Mouse (Mus musculus) embryo, embryonic 11 days (tissue): ENCODE results near the gene Rab13.
A peak's percentile ranks its signal among the peaks of the same experiment; 100 is the strongest.

Source experiments
- DNase-seq: peaks from one replicate; pipeline ENCODE4 v3.0.0-alpha.2; 2015

Rab13 gene

DNA sequence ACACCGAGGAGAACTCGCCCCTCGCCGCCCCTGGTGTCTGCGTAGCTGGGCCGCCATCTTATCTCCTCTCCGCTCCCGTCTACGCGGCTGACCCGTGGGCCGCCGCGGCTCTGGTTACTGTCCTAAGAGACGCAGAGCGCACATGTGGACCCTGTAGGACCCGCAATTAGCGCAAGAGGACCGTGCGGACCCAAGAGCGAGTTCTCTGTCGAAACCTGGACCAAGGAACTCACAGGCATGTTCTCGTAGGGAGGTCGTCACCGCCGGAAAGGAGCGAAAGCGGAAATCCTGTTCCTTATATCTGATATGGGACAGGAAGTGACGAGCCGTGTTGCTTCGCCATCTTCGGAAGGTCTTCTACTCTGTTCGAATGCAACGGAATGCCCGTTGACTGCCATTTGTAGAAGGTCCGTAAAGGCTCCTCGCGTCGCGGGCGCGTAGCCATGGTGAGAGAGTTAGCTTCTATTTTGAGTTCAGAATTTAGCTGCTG lies at the start of gene Rab13, which contains the start of gene Rps27:
TSS of gene Rab13 (plus strand) at position 319 of the 490 bp plus-strand sequence.
TSS of gene Rps27 (minus strand) at position 275 of the 490 bp plus-strand sequence.
- peak; percentile 96 for DNase-seq

DNA sequence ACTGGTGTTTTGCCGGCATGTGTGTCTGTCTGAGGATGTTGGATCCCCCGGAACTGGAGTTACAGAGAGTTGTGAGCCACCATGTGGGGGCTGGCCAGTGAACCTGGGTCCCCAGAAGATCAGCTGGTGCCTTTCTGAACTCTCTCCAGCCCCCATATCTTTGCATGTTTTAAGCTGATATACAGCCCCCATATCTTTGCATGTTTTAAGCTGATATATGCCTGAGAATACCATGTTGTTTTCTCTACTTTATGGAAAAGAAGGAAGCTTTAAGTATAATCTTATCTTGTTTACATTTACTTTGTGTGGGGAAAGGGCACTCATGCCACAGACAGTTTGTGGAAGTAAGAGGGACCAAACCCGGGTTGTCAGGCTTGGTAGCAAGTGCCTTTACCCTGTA lies 33.9 kb upstream of the Rab13 start:
- no peak for DNase-seq

DNA sequence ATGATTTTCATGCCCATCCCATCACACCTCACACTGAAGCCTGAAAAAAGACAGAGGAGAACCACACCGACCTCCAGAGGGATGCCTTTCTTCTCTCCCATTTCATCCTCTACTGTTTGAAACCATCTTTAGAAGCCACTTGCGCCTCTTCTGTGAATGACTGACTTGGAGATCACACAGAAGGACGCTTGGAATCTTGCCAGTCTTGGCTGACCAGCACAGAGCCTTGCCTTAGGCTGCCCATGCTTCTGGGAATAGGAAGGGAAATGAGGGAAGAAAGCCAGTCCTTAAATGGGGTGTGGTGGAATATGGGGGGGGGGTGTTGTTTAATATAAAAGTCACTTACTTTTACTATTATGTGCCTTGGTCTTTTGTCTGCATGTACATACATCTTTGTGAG lies 29.9 kb upstream of the Rab13 start:
- no peak for DNase-seq

DNA sequence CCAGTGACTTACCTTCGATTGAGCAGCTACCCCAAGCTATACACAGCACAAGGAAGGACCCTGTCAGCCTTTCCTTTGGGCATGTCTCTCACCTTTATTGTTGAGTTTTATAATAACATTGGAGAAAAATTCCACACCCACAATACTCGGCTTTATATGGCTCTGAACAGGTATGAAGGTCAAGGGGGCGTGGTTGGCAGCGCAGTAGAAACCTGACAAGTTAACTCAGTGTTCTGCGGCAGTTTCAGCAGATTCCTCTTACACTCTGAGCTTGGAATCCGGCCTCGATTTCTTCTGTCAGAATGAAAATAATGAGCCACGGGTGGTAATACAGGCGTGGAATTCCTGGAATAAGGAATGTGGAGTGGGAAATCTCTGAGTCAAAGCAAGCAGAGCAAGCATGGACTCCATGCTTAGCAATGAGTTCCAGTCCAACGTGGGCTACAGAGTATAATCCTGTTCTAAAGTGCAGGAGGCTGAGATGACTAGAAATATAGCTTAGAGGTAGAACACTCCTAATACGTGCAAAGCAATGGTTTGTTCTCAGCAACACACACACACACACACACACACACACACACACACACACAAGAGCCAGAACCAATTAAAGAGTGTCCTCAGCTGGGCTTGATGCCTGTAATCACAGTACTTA lies 22.5 kb upstream of the Rab13 start:
- no peak for DNase-seq

DNA sequence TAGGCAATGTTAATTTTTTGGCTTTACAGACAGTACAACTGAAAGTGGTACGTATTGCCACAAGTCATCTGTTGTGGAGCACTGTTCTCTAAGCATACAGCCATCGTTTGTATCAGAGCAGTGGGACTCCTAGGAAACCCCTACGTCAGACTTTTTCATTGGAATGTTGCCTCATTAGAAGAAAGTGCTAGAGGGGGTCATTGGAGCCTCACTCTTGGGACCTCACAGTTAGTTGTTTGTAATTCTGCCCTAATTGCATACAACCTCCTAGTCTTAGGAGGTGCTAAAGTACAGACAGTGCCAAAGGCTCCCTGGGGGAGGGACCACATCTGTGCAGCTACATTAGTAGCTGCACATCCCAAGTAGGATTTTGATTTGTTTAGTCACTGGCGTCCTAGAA lies 18.7 kb upstream of the Rab13 start:
- no peak for DNase-seq

DNA sequence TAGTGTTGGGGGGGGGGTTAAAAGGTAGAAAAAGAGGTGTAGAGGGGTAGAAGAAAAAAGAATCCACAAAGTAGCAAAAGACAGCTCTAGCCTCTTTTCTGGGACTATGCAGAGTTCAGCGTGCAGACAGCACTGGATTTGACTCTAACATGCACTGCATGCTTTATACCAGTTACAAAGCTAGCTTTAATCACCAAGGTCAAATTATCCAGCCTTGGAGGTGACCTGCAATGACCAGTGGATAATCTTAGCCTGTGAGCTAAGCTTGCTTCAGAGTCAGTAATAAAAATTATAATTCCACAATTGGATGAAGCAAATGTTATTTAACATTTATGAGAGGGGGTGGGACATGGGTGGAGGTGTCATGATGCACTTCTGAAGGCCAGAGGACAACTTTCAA lies 17.9 kb upstream of the Rab13 start:
- DNase-seq, result no peak

DNA sequence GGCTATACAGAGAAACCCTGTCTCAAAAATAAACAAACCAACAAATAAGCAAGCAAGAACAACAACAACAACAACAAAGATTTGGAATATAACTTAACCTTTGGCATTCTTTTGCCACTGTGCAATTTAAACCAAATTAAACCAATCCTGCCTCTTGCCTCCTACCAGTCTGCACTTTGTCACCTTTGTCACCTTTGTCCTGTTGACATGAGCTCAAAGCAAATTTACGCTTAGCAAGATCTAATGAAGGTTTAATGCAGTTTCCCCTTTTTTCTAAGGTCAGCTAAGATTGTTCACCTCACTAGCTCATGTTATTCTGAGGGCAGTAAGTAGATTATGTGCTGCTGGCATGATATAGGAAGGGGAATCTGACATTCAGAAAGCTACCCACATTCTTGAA lies 15.9 kb upstream of the Rab13 start:
- no peak for DNase-seq

DNA sequence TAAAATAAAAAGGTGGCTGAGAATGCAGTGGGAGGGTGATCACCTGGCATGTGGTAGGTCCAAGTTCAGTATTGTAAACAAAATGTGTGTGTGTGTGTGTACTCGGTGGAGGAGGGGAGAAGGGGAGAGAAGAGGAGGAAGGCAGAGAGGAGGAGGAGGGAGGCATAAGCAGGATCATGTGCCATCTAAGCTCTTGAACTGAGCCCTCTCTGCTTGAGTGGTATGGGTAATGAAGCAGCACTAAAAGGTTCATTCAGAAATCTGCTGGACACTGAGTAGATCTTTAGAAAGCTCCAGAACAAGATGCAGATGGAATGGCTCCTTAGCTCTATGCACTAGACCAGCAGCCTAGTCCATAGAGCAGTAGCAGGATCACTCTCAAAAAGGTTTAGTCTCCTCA lies 10.6 kb upstream of the Rab13 start:
- no peak for DNase-seq

DNA sequence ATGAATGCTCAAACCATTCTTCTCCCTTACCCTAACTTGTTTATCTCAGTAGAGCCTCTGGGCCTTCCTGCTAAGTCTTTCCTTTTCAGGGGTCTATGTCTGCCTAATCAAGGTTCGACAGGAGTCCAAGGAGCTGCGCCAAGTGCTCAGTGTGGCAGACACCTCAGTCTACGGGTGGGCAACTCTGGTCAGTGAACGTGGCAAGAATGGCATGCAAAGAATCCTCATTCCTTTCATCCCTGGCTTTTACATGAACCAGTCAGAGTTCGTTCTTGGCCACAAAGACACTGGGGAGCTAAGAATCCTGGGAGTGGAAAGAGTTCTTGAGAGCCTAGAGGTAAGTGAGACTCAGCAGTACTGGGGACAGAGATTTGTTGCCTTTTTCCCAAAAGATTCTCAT lies 9.9 kb upstream of the Rab13 start:
- no peak for DNase-seq

DNA sequence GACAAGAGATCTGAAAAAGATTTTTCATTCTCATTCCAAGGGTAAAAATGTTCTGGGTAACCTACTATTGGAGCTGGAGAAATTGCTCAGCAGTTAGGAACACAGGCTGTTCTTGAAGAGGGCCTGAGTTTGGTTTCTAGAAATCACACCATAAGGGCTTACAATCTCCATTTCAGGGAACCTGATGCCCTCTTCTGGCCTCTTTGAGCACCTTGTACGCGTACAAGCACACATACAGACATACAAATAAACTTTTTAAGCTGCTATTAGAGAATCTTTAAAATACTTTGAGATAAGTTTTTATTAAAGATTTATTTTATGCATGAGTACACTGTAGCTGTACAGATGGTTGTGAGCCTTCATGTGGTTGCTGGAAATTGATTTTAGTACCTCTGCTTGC lies 8.9 kb upstream of the Rab13 start:
- DNase-seq, result no peak

DNA sequence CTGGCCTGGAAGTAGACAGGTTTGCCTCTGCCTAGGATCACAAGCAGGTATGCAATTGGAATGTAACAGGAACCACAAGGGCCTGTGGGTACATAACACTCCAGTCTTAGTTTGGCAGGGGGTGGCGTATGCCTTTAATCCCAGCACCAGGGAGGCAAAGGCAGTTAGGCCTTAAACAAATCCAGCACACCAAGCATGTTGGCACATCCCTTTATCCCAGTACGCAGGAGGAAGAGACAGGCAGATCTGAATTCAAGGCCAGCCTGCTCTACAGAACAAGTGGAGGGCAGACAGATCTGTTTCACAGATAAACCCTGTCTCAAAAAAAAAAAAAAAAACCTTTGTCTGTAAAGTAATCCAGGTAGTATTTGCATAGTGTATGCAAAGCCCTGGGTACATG lies 4.8 kb upstream of the Rab13 start:
- no peak for DNase-seq

DNA sequence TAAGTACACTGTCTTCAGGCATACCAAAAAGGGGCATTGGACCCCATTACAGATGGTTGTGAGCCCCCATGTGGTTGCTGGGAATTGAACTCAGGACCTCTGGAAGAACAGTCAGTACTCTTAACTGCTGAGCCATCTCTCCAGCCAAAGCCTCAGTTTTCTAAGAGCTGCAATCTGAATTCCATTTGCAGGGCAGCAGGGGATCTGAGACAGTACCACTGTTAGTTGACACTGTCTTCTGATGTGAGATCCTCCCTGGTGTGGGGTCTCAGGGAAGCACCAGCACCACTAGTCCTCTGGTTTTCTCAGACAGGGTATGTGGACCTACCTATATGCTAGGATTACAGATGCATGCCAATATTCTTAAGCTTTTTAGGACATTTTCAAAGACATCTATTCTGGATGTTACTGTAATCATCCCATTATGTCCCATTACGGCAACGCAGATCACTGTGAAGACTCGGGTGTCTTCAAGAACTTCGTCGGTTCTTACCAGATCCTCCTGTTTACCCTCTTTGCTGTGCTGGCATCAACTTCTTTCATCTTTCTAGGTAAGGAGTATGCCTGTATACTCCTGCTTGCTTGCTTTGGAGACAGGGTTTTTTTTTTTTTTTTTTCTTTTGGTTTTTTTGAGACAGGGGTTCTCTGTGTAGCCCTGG lies 3.5 kb upstream of the Rab13 start:
- DNase-seq, result no peak

DNA sequence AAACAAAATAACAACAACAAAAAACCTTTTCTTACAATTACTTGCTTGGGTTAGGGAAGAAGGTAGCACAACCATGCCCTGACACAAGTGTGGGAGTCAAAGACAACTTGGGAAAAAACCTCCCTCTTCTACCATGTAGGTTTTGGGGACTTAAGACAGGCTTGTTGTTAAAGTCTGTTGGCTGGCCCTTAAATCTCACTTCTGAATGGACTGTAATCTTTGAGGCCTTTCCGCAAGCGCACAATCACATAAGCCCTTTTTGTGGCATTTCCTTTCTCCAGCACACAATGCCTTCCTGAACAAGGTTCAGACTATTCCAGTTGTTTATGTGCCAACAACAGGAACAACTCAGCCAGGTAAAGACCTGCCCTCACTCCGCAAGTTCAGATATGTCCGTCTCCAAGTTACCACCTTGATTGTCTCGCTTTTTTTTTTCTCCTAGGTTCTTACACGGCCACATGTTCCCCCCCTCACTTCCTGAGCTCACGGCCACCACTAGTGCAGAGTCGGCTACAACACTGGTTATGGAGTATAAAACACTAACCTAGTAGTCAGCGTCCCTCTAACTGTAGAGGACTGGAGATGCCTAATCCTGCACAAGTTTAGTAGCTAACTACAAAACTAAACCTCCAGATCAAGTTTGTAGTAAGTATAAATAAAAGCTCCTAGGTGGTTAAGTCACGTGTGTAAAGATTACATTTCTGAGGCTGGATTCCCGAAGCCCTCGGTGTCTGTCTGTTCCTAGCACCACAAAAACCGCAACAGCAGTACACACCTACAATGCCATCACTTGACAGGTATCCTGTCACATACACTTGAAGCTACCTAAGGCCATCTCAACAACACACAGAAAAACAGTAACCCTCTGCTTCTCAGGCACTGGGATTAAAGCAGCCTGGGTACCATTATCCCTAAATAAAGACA lies 1.8 kb upstream of the Rab13 start:
- no peak for DNase-seq

DNA sequence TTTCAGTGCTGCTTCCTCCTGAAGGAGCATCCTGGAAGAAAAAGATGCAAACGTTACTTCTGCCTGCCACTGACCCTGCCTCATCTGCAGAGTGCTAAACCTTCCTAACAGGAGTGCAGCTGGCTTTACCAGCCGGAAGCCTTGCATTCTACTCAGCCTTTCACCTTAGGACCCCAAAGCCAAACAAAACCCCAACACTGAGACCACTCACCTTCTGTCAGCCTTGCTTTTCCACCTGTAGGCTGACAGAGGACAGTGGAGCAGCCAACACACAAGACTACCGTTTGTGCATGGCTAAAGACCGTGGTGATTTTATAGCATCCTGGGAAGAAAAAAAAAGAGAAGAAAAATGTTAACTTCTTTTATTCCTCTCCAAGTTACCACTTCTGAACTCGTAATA lies 772 bp upstream of the Rab13 start:
- DNase-seq, result no peak

DNA sequence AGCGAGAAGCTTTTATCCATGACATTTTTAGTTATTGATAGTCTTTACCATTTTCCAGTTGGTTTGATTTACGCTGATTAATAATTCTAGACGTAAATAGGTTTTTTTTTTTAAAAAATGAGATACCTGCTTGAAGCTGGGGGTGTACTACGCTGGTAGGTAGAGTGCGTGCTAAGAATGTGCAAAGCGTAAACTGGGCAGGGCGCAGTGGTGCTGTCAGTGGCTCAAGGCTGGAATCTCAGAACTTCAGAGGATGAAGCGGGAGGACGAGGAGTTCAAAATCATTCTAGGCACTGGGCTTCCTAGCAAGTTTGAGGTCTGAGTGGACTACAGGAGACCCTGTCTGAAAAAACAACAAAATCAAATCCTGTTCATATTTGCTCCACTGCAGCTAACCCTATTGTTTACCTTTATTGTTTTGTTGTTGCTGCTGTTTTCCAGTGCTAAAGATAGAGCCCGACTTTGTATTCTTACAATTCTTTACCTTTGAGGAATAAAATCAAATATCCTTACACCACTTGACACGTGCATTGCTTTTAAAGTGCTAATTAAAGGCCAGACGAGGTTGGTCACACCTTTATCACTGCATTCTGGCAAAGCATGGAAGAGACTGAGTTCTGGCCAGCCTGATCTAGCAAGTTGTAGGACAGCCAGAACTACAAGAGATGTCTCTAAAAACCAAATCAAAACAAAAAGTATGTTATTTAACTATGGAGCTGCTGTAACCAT lies 625 bp downstream of the Rab13 start:
- DNase-seq, result peak; percentile 30

DNA sequence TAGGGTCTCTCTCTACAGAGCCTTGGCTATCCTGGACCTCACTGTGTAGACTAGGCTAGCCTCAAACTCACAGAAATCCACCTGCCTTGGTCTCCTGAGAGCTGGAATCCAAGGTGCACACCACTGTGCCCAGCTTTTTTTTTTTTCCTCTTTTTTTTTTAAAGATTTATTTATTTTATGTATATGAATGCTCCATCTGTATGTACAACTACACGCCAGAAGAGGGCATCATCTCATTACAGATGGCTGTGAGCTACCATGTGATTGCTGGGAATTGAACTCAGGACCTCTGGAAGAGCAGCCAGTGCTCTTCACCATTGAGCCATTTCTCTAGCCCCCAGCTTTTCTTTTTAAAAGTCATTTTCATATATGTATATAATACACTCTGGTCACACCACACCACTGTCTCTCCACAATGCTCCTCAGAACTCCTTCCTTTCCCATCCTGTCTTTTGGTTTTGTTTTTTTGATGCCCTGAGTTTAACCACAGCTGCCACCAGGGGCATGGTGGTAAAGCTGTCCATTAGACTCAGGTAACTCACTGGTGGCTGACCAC lies 2.4 kb downstream of the Rab13 start:
- no peak for DNase-seq

DNA sequence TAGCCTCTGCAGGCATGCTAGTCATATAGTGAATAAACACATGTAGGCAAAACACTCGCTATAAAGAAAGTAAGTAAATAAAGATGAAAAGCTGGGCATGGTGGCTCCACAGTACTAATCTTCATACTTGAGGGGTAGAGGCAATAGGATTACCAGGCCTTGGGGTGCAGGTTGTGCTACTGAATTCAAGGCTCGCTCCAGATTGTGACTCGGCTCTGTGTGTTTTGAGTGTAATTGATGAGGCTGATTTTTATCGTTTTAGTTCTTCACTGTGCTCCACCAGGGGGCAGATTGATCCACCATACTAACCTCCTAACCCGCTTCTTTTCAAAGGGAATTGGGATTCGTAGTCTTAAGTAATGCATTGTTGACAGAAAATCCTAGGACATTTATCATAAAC lies 6.6 kb downstream of the Rab13 start:
- DNase-seq, result peak; percentile 80

DNA sequence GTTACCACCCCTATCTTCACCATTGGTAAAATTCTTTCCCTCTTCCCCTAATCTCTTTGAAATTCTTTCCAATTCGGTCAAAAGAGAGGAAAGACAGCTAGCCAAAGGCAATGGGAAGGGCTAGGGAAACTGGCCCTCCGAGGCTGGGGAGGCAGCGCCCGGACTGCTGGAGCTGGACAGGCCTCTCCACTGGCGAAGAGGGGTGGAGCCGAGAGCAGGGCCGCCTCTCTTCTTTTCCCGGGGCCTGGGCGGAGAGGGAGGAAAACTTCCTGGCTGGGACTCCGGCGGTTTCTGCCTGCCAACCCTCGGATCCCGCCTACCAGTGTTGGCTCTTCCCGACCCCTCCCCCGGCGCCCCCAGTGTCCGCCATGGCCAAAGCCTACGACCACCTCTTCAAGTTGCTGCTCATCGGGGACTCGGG lies 7.0 kb downstream of the Rab13 start:
- peak; percentile 83 for DNase-seq

DNA sequence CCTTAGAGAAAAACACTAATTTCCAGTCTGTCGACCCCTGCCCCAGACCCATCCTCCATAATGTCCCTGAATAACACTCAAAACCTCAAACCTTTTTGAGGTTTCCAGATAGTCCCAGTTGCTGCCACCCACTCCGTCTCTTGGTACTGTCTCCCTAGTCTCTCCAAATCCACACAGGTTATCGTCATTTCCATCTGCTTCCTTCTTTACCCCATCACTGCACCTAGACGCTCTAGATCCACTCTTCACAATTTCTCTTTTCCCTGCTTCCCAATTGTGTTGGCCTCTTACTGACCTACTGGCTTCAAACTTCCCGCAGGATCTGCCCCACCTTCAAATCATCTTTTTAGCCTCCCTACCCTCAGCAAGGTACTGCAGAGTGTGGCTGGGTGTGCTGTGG lies 7.6 kb downstream of the Rab13 start:
- no peak for DNase-seq

DNA sequence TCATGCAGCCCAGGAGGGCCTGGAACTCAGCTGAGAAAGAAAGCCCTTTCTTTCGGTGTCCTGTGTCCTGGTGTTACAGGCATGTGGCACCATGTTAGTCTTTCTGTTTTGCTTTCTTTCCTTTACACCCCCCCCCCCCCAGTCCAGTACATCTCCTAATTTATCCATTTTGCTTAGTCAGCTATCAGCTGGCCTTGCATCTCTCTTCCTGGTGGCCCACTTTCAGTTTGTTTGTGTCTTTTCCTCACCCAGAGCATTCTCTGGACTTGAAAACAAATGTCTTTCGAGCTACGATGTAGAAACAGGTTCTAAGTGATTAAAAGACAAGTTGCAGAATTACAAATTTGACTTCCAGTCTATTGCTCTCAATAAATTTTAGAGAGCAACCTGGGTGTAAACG lies 9.0 kb downstream of the Rab13 start:
- no peak for DNase-seq

DNA sequence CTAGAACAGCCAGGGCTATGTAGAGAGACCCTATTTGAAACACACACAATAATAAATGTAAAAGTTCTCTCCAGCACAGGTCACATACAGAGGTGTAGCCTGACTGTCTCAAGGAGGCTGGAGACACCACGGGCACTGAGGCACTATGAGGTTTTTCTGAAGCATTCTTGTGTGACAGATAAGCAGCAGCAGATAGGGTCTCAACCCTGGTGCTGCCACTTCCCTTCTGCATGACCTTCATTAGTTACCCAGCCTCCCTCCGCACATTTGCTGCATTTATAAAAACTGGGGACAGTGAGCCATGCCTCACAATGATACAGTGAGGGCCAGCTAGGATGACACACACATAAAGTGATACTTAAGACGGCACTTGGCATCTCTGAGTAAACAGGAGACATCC lies 9.4 kb downstream of the Rab13 start:
- DNase-seq, result no peak

DNA sequence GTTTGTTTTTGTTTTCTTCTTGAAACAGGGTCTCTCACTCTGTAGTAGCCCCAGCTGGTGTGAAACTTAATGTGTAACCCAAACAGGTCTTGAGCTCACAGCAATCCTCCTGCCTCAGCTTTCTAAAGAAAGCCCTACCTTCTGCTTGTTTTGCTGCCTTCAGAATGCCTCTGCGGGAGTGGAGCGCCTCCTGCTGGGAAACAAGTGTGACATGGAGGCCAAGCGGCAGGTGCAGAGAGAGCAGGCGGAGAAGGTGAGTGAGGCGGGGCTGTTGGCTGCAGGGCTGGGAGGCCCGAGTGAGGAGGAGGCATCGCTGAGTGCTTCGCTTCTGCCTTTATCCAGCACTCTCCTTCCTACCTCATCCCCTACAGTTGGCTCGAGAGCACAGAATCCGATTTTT lies 10.8 kb downstream of the Rab13 start:
- no peak for DNase-seq

DNA sequence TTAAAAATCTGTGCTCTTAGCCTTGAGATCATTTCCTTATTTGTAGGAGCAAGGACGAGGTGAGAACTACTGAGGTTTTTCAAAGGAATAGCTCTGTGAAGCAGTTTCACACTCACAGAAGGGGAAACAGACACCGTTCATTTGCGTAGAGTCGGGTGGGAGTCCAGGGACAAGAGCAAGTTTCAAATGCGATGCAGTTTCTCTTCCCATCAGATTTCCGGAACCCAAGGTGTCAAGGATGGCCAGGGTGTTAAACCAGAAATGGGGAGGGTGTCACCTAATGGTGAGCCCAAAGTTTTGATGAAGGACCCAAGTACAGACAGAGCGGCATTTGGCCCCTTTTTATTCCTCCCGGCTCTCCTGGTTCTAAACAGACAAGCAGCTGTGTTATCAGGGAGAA lies 17.6 kb downstream of the Rab13 start:
- DNase-seq, result no peak
